Mouse (Mus musculus): Measurements from ENCODE around the gene Rnf220. TPM values are rescaled to one million over a fixed set of nuclear protein-coding genes. Genes with fewer than 3 reads are reported as not detected.
A peak's percentile ranks its signal among the peaks of the same experiment; 100 is the strongest.

The Rnf220 gene
- polyA plus RNA-seq, 1 experiment from 2014 or later: 41.5 TPM

DNA sequence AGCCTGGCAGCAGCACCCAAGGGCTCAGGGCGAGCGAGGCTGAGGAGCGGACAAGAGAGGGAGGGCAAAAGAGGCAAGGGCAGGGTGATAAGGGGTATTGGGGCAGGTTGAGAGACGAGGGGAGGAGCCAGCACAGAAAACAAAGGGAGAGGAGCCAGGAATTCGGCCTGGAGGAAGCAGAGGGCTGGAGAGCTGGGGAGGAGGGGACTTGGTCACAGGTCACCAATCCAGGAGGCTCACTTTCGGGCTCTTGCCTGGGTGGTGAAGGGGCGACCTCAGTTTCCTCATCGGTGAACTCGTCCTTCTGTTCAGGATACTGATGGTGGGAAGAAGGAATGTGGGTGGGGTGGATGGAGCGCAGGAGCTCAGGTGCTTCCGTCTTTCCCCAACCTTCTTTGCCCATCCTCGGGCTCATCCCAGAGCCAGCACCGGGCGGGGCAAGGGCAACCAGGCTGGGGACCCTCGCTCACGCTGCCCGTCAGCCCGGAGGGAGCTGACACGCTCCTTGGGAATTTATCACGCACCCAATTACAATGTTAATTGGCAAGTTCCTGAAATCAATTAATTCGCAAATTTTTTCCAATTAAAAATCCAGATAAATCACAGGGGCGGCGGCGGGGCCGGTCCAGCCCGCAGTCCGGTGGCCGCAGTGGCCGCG lies 193.1 kb downstream of the Rnf220 start:
- 18% methylated on average over 30 of the region's 30 CpGs for WGBS
- H3K27me3 ChIP-seq (ENCODE audit: control insufficient read depth, insufficient read depth, low read length): peaks cover 16% of the 10 kb centered on the region
- H3K36me3 ChIP-seq (ENCODE audit: control insufficient read depth, insufficient read depth): no peaks in the 10 kb centered on the region
- H3K27ac ChIP-seq (ENCODE audit: low read length): no peak overlapping the region
- no peaks in the 10 kb centered on the region for H3K9me3 ChIP-seq (replicated peaks; ENCODE audit: control insufficient read depth, low read length)
- ATAC-seq (replicated peaks; ENCODE audit: extremely low read depth, insufficient read depth, low FRiP score): no peak
- H3K9ac ChIP-seq (ENCODE audit: low read length): peak overlapping the region; percentile 71
- H3K4me2 ChIP-seq (ENCODE audit: low read depth, low read length): peak overlapping the region; percentile 90
- peak overlapping the region; percentile 46 for H3K4me3 ChIP-seq (ENCODE audit: low read length)
- H3K4me1 ChIP-seq (ENCODE audit: control insufficient read depth, insufficient read depth, low read length): no peaks in the 10 kb centered on the region

DNA sequence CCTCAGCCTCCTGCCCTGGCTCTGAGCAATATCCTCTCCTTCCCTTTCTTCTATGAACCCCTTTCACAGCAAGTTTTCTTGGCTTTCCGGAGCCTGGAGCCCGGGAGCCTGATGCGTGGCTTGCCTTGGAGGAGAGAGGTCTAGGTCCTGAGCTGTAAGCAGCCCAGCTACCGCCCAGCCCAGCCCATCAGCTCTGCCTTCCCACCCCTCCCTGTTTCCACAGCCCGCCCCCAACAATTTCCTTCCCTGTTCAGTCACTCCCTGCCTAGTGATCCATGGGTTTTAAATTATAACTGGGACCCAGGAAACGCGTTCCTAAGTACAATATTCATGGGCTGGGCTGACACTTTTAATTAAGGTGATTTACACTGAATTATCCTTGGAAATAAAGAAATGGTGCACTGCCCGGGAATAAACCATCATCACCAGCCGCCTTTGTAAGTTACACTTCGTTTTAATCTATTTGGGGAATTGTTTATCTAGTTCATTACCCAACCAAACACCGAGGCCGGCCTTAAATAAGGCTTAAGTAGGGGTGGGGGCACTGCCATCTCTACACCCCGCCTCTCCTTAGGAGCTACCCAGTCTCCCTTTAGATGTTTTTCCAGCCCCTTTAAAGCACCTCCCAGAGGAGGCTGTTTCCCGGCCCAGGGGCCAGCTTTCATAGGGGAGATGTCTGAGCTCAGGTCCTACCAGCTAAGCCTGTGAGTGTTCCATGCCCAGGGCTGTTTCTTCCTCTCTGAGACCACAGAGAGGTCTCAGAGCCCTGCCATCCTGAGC lies 194.6 kb downstream of the Rnf220 start:
- no peak overlapping the region for H3K9ac ChIP-seq (ENCODE audit: low read length)
- no peak for ATAC-seq (replicated peaks; ENCODE audit: extremely low read depth, insufficient read depth, low FRiP score)
- 45% methylated on average over 14 of the region's 14 CpGs for WGBS

DNA sequence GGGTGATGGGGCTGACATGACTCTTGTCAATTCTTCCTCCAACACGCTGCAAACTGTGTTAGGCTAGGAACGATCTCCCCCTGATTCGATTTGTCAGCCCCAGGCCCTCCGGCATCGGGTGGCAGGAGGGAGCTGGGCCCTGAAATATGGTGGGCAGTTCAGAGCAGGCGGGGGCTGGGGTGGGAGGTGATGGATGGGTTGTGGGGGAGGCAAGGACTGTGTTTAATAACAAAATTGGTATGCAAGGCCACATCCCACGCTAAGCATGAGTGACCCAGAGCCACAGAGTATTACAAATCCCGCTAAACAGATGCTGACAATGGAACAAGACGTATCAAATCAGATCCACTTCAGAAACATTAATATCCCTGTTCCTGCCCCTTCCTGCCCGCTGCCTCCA lies 196.9 kb downstream of the Rnf220 start:
- WGBS: 83% methylated on average over 10 of the region's 10 CpGs
- no peak overlapping the region for H3K9ac ChIP-seq (ENCODE audit: low read length)
- no peak overlapping the region for H3K27ac ChIP-seq (ENCODE audit: low read length)
- peaks cover 11% of the 10 kb centered on the region for H3K27me3 ChIP-seq (ENCODE audit: control insufficient read depth, insufficient read depth, low read length)
- no peak for ATAC-seq (replicated peaks; ENCODE audit: extremely low read depth, insufficient read depth, low FRiP score)
- no peak overlapping the region for H3K4me3 ChIP-seq (ENCODE audit: low read length)
- no peaks in the 10 kb centered on the region for H3K36me3 ChIP-seq (ENCODE audit: control insufficient read depth, insufficient read depth)
- no peaks in the 10 kb centered on the region for H3K9me3 ChIP-seq (replicated peaks; ENCODE audit: control insufficient read depth, low read length)
- no peak overlapping the region for H3K4me2 ChIP-seq (ENCODE audit: low read depth, low read length)
- H3K4me1 ChIP-seq (ENCODE audit: control insufficient read depth, insufficient read depth, low read length): no peaks in the 10 kb centered on the region

More for the DNA sequence above, 194.6 kb downstream of the Rnf220 start:
- H3K9me3 ChIP-seq (replicated peaks; ENCODE audit: control insufficient read depth, low read length): no peaks in the 10 kb centered on the region
- H3K4me1 ChIP-seq (ENCODE audit: control insufficient read depth, insufficient read depth, low read length): no peaks in the 10 kb centered on the region
- H3K4me2 ChIP-seq (ENCODE audit: low read depth, low read length): no peak overlapping the region
- H3K36me3 ChIP-seq (ENCODE audit: control insufficient read depth, insufficient read depth): no peaks in the 10 kb centered on the region
- peaks cover 14% of the 10 kb centered on the region for H3K27me3 ChIP-seq (ENCODE audit: control insufficient read depth, insufficient read depth, low read length)
- no peak overlapping the region for H3K27ac ChIP-seq (ENCODE audit: low read length)
- no peak overlapping the region for H3K4me3 ChIP-seq (ENCODE audit: low read length)

DNA sequence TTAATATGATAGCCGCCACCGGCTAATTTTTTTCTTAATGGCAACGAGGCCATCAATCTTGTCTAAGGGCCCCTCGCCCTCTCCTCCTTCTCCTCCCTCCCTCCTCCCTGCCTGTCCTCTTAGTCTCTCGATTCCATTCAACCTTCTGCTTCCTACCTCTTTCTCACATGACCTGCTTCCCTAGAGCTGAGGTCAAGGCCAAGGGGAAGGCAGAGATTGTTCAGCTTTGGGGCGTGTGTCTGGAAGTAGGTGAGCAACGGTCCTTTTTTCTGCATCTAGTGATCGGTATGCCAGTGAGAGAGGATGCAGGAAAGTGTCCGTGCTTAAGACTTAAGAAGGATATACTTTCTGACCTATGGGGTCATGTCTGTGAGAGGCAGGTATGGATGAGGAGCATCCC lies 199.0 kb downstream of the Rnf220 start:
- H3K4me1 ChIP-seq (ENCODE audit: control insufficient read depth, insufficient read depth, low read length): no peaks in the 10 kb centered on the region
- H3K4me2 ChIP-seq (ENCODE audit: low read depth, low read length): no peak overlapping the region
- H3K4me3 ChIP-seq (ENCODE audit: low read length): no peak overlapping the region
- no peaks in the 10 kb centered on the region for H3K36me3 ChIP-seq (ENCODE audit: control insufficient read depth, insufficient read depth)
- ATAC-seq (replicated peaks; ENCODE audit: extremely low read depth, insufficient read depth, low FRiP score): no peak
- H3K9ac ChIP-seq (ENCODE audit: low read length): no peak overlapping the region
- H3K27me3 ChIP-seq (ENCODE audit: control insufficient read depth, insufficient read depth, low read length): peaks cover 2% of the 10 kb centered on the region; the same call in 1 of the 2 replicates
- H3K27ac ChIP-seq (ENCODE audit: low read length): no peak overlapping the region
- 71% methylated on average over 9 of the region's 9 CpGs for WGBS
- H3K9me3 ChIP-seq (replicated peaks; ENCODE audit: control insufficient read depth, low read length): no peaks in the 10 kb centered on the region

DNA sequence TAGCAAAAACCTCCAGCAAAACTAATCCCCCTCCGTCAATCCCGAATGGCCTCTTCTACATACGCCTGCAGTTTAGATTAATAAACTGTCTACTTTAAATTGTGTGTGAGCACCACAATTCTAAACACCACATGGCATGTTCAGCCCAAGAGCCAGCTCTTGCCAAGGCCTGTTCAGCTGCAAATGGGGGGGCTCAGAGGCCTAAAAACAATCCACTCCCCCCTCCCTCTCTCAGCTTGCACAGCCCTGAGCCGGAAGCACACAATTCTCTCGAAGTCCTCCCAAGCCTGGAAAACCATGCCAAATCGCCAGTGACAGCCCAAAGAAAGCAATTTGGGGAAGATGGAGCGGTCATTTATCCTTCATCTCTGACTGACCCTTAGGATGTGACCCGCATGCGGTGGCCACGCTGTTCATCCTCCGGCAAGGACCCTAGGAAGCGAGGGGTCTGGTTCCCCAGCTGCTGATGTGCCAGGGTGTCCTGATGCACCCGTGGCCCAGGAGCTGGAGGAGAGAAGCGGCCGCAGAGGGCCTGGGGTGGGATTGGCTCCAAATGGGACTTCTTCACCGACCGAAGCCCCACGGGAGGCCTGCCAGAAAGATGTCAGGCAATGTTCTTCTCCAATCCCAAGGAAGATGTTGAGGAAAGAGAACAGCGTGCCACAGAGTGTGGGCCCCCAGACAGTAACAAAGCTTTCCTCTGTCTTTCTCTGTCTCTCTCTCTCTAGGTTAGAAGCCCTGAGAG lies 199.8 kb downstream of the Rnf220 start:
- Histone ChIP-seq H3K27me3 (ENCODE audit: control insufficient read depth, insufficient read depth, low read length) (no peaks in the 10 kb centered on the region), H3K27ac (ENCODE audit: low read length) (no peak overlapping the region), H3K9ac (ENCODE audit: low read length) (no peak overlapping the region), H3K9me3 (replicated peaks; ENCODE audit: control insufficient read depth, low read length) (no peaks in the 10 kb centered on the region), H3K4me2 (ENCODE audit: low read depth, low read length) (no peak overlapping the region), H3K4me1 (ENCODE audit: control insufficient read depth, insufficient read depth, low read length) (no peaks in the 10 kb centered on the region), H3K36me3 (ENCODE audit: control insufficient read depth, insufficient read depth) (no peaks in the 10 kb centered on the region), H3K4me3 (ENCODE audit: low read length) (no peak overlapping the region)
- 77% methylated on average over 19 of the region's 19 CpGs for WGBS
- ATAC-seq (replicated peaks; ENCODE audit: extremely low read depth, insufficient read depth, low FRiP score): no peak

DNA sequence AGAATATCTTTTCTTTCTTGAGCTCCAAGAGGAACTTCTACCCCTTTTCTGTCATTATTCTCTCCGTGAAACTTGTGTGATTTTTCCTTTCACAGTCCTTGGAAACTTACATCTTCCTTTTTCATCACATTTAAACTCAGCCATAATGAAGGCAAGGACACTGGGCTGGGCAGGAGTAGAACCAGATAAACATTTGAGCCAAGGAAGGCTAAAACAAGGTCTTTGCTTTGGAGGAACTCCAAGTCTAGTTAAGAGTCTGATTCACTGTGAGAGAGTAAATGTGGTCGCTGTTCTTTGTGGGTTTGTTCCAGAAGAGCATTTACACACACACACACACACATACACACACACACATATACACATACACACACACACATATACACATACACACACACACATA lies 205.2 kb downstream of the Rnf220 start:
- 78% methylated on average over 2 of the region's 2 CpGs for WGBS
- no peak overlapping the region for H3K9ac ChIP-seq (ENCODE audit: low read length)
- no peak overlapping the region for H3K4me3 ChIP-seq (ENCODE audit: low read length)
- no peak overlapping the region for H3K27ac ChIP-seq (ENCODE audit: low read length)
- H3K9me3 ChIP-seq (replicated peaks; ENCODE audit: control insufficient read depth, low read length): no peaks in the 10 kb centered on the region
- ATAC-seq (replicated peaks; ENCODE audit: extremely low read depth, insufficient read depth, low FRiP score): no peak
- H3K4me2 ChIP-seq (ENCODE audit: low read depth, low read length): no peak overlapping the region
- H3K36me3 ChIP-seq (ENCODE audit: control insufficient read depth, insufficient read depth): peaks cover 6% of the 10 kb centered on the region
- H3K4me1 ChIP-seq (ENCODE audit: control insufficient read depth, insufficient read depth, low read length): peaks cover 10% of the 10 kb centered on the region
- no peaks in the 10 kb centered on the region for H3K27me3 ChIP-seq (ENCODE audit: control insufficient read depth, insufficient read depth, low read length)

DNA sequence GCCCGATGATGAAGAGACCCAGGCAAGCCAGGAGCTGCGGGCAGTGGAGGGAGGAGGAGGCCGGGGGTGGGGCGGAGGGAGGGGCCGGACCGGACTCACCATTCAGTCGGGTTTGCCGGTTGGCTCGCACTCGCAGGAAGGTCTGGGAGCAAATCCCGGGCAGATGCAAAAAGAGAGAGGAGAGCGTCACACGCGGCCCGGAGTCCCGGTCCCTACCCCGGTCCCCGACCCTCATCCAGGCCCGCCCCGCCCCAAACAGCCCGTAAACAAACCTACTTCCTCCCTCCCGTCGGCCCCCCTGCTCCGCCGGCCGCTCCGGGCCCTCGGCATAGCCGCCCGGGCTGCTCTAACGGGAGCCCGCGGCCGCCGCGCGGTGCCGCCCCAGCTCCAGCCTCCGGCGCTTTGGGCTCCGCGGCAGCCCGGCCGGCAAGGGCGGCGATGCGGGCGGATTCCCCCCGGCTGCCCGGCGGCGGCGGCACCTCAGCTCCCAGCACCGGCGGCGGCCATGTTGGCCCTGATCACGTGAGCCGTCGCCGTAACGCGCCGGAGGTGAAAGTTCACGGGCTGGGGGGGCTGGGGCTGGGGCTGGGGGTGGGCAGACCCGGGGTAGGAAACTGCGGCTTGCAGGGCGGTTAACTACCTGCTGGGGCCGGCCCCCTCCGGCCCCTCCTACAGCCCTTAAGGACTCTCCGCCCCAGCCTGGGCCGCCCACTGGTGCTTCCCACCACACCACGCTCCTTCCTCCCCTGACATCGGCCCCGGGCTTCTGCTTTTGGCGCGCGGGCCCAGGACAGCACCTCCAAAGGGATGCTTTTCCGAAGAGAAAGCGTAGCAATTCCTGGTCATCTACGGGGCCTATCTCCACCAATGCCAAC lies 207.7 kb downstream of the Rnf220 start:
- Histone ChIP-seq H3K27ac (ENCODE audit: low read length) (peak overlapping the region; percentile 89), H3K4me3 (ENCODE audit: low read length) (peak overlapping the region; percentile 73), H3K4me1 (ENCODE audit: control insufficient read depth, insufficient read depth, low read length) (peaks cover 13% of the 10 kb centered on the region), H3K27me3 (ENCODE audit: control insufficient read depth, insufficient read depth, low read length) (no peaks in the 10 kb centered on the region), H3K9ac (ENCODE audit: low read length) (peak overlapping the region; percentile 81), H3K36me3 (ENCODE audit: control insufficient read depth, insufficient read depth) (peaks cover 21% of the 10 kb centered on the region), H3K4me2 (ENCODE audit: low read depth, low read length) (peak overlapping the region; percentile 89), H3K9me3 (replicated peaks; ENCODE audit: control insufficient read depth, low read length) (no peaks in the 10 kb centered on the region)
- WGBS: 1% methylated on average over 62 of the region's 80 CpGs
- ATAC-seq (replicated peaks; ENCODE audit: extremely low read depth, insufficient read depth, low FRiP score): peak; percentile 89

DNA sequence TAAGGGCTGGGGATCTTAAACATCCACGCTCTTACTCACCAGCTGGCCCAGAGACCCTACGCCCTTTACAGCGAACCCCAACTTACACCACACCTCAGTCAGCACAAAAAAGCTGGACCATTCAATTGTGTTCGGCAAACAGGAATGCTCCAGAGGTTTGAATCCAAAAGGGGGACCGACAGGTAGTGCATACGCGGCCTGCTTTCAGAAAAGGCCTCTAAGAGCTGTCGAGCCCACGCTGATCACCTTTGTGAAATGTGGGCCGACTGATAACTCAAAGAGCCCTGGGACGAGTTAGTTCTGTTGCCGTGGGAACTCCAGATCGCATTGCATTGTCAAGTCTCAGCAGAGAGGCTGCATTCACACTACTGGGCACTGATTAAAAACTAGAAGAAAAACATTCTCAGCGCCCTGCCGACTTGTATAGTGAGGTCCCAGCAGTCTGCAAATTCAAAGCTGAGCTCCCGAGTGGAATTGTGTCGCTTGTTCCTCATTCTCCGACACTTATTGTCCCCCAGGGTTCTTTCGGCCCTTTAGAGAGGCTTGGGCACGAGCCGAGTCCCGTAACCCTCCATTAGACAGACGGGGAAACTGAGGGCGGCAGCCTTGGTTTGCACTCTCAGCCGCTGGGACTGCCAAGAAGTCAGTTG lies 208.4 kb downstream of the Rnf220 start:
- peaks cover 20% of the 10 kb centered on the region for H3K4me1 ChIP-seq (ENCODE audit: control insufficient read depth, insufficient read depth, low read length)
- H3K27ac ChIP-seq (ENCODE audit: low read length): peak overlapping the region; percentile 89
- H3K36me3 ChIP-seq (ENCODE audit: control insufficient read depth, insufficient read depth): peaks cover 21% of the 10 kb centered on the region
- peak overlapping the region; percentile 73 for H3K4me3 ChIP-seq (ENCODE audit: low read length)
- peak overlapping the region; percentile 81 for H3K9ac ChIP-seq (ENCODE audit: low read length)
- no peak for ATAC-seq (replicated peaks; ENCODE audit: extremely low read depth, insufficient read depth, low FRiP score)
- H3K9me3 ChIP-seq (replicated peaks; ENCODE audit: control insufficient read depth, low read length): no peaks in the 10 kb centered on the region
- H3K4me2 ChIP-seq (ENCODE audit: low read depth, low read length): peak overlapping the region; percentile 89
- 23% methylated on average over 25 of the region's 25 CpGs for WGBS
- H3K27me3 ChIP-seq (ENCODE audit: control insufficient read depth, insufficient read depth, low read length): no peaks in the 10 kb centered on the region

All from heart, embryonic 16.5 days (tissue).